Mouse (Mus musculus) liver, embryonic 14.5 days (tissue): Measurements from ENCODE around the gene Creg1. TPM values are rescaled to one million over a fixed set of nuclear protein-coding genes. Genes with fewer than 3 reads are reported as not detected.
A peak's percentile ranks its signal among the peaks of the same experiment; 100 is the strongest.

Source experiments
- ATAC-seq: fragments of 200-750 bp; cut with Nextera tagmentation; 2 replicates; pipeline ENCODE4 v1.8.0; 2017; ENCODE audit warnings: moderate number of reproducible peaks, mild to moderate bottlenecking, moderate library complexity; ENCODE audit not compliant: insufficient read depth
- DNase-seq, 3 experiments: peaks; one replicate each; pipeline ENCODE4 v3.0.0-alpha.2; 2012 to 2013; ENCODE audit warnings: low read depth in 3 of 3, low spot score in 3 of 3
- H3K27ac ChIP-seq: fragments of 300-500 bp; sonication (generic); 2 replicates; pipeline ENCODE4 v1.5.1; 2014; ENCODE audit warnings: moderate library complexity, mild to moderate bottlenecking, control low read depth, inconsistent platforms
- H3K27me3 ChIP-seq: fragments of 300-500 bp; sonication (generic); 2 replicates; pipeline ENCODE4 v1.6.1; 2014; ENCODE audit warnings: mild to moderate bottlenecking, low read length, moderate library complexity; ENCODE audit not compliant: control insufficient read depth, insufficient read depth
- H3K36me3 ChIP-seq: fragments of 300-500 bp; sonication (generic); replicated peaks from 2 replicates; pipeline ENCODE4 v1.6.1; 2014; ENCODE audit warnings: low read depth; ENCODE audit not compliant: control insufficient read depth, insufficient read depth
- H3K4me1 ChIP-seq, 2 experiments: fragments of 200-500 bp in 1 of 2; fragments of 300-500 bp in 1 of 2; sonication (generic) in 1 of 2; replicated peaks; 2 replicates each; pipeline ENCODE4 v1.6.1; 2012 to 2014; ENCODE audit warnings: antibody characterized with exemption in 1 of 2, inconsistent platforms in 1 of 2, low read length in 1 of 2; ENCODE audit not compliant: control insufficient read depth in 2 of 2, insufficient read depth in 2 of 2
- H3K4me2 ChIP-seq: fragments of 300-500 bp; sonication (generic); 2 replicates; pipeline ENCODE4 v1.6.1; 2014; ENCODE audit warnings: low read depth, mild to moderate bottlenecking, control low read depth, moderate library complexity
- H3K4me3 ChIP-seq, 2 experiments: fragments of 200-500 bp in 1 of 2; fragments of 300-500 bp in 1 of 2; sonication (generic) in 1 of 2; 2 replicates each; pipeline ENCODE4 v1.5.1; 2012 to 2014; ENCODE audit warnings: low read depth in 2 of 2, low read length in 2 of 2, mild to moderate bottlenecking in 2 of 2, control low read depth in 1 of 2, inconsistent platforms in 1 of 2, moderate library complexity in 1 of 2; ENCODE audit not compliant: insufficient read depth in 1 of 2
- H3K9ac ChIP-seq: fragments of 300-500 bp; sonication (generic); replicated peaks from 2 replicates; pipeline ENCODE4 v1.6.1; 2014; ENCODE audit warnings: mild to moderate bottlenecking, control low read depth, moderate library complexity
- H3K9me3 ChIP-seq: fragments of 300-500 bp; sonication (generic); 2 replicates; pipeline ENCODE4 v1.6.1; 2016; ENCODE audit warnings: low read length, mixed read lengths; ENCODE audit not compliant: control insufficient read depth
- CTCF ChIP-seq: IDR thresholded peaks from 2 replicates; pipeline ENCODE4 v1.5.1; 2016; ENCODE audit warnings: antibody characterized with exemption, low read depth, control low read depth
- EP300 ChIP-seq: IDR thresholded peaks from 2 replicates; pipeline ENCODE4 v1.6.1; 2016; ENCODE audit warnings: antibody characterized with exemption, low read depth
- WGBS: fragments of 180-500 bp; shearing (Covaris S2); extraction: QIAGEN DNeasy Blood & Tissue Kit; methylation state at CpG from one replicate; pipeline ENCODE4 v1.1.7; 2014; ENCODE audit not compliant: insufficient replicate concordance; 5-methylcytosine and 5-hydroxymethylcytosine counted together
- polyA plus RNA-seq, 2 experiments: library from polyadenylated mRNA; depleted of rRNA in 1 of 2; stranded (reverse) in 1 of 2; unstranded in 1 of 2; fragments of >200 nt; fragmentation: Nextera tagmentation in 1 of 2; extraction: Ambion mirVana in 1 of 2; gene quantifications; 2 replicates each; pipeline versions ENCODE4 v1.2.1 to v1.2.3; 2012 to 2014

Gene Creg1
- polyA plus RNA-seq, 2 experiments: 106 to 369 TPM

- peak overlapping the region; percentile 92 for H3K4me2 ChIP-seq
- H3K9me3 ChIP-seq: no peaks in the 10 kb centered on the region
- 11% methylated on average over 14 of the region's 14 CpGs for WGBS
- H3K9ac ChIP-seq: peak overlapping the region; percentile 36
- H3K36me3 ChIP-seq: peaks cover 8% of the 10 kb centered on the region; the same call in 1 of the 2 replicates
- DNase-seq (no peak), ATAC-seq (no peak)
- H3K4me3 ChIP-seq: peak overlapping the region; percentile 53 to 86
- TF ChIP-seq CTCF (no peak), EP300 (no peak)
- peaks cover 14 to 27% of the 10 kb centered on the region in 2 experiments for H3K4me1 ChIP-seq
- H3K27ac ChIP-seq: peak overlapping the region; percentile 38
- no peaks in the 10 kb centered on the region for H3K27me3 ChIP-seq
These were observed 472 bp upstream of the Creg1 start for GRCm38 (mm10) chr1:165762914-165763634.

DNA sequence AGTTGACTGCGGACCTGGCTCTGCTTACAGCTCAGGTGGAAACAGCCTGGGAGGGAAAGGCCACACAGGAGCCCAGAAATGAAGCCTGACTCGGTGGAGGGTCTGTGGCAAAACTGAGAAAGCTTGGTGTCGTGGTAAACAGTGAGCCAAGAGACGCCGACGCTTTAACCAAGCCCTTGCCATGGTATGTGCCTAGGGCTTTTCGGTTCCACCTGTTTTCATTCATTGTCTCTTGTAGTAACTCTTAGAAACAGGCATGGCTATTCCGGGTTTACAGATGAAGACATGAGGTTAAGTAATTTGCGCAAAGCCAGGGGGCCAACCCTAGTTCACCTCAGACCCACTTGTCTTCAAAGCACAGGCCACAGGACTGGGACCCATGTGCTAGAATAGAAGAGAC, 1.0 kb downstream of the Creg1 start:
- TF ChIP-seq CTCF: no peak
- no peak for TF ChIP-seq EP300
- H3K4me2 ChIP-seq: peak overlapping the region; percentile 92
- peak overlapping the region; percentile 97 for H3K27ac ChIP-seq
- peak overlapping the region; percentile 80 for H3K9ac ChIP-seq
- no peaks in the 10 kb centered on the region for H3K27me3 ChIP-seq
- WGBS: 21% methylated on average over 9 of the region's 9 CpGs
- no peak for ATAC-seq
- H3K36me3 ChIP-seq: peaks cover 11% of the 10 kb centered on the region
- DNase-seq: no peak
- H3K9me3 ChIP-seq: no peaks in the 10 kb centered on the region
- H3K4me3 ChIP-seq: peak overlapping the region; percentile 86 to 89
- peaks cover 17 to 39% of the 10 kb centered on the region in 2 experiments for H3K4me1 ChIP-seq

GRCm38 (mm10) chr1:165765041-165765440, 1.5 kb downstream of the Creg1 start:
- DNase-seq: no peak
- peak overlapping the region; percentile 80 for H3K9ac ChIP-seq
- ATAC-seq: no peak
- H3K27me3 ChIP-seq: no peaks in the 10 kb centered on the region
- peak overlapping the region; percentile 97 for H3K27ac ChIP-seq
- H3K4me2 ChIP-seq: peak overlapping the region; percentile 92
- no peak for TF ChIP-seq EP300
- no peak for TF ChIP-seq CTCF
- 64% methylated on average over 11 of the region's 11 CpGs for WGBS
- peaks cover 21 to 43% of the 10 kb centered on the region in 2 experiments for H3K4me1 ChIP-seq
- H3K4me3 ChIP-seq: peak overlapping the region; percentile 86 to 89
- H3K9me3 ChIP-seq: no peaks in the 10 kb centered on the region
- peaks cover 15% of the 10 kb centered on the region for H3K36me3 ChIP-seq

DNA sequence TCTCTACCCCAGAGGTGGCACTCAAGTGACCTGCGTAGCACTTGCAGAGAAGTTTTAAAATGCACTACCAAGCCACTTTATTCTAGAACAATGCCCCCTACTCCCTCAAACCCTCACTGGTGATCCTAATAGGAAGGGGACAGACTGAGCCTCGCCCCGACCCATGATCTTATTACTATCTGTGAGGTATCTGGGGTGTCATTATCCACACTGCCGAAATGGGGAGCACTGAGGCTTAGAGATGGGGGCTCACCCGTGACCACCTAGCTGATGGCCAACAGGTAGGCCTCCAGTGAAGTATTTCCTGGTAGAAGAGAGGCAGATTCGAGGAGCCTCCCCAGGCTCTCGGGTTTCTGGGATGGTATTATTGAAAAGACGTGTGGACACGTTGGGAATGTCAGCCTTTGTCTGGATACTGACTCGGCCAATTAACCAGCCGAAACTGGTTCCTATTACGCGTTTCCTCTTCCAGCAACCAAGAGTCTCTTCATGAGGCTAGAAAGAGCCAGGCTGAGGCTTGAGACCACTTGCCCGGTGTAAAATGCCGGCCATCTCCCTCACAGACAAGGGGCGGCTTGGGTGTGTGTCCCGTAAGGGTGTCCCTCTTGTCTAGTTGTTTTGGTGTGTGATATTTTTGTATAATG, 2.2 kb downstream of the Creg1 start:
- peak overlapping the region; percentile 97 for H3K27ac ChIP-seq
- TF ChIP-seq CTCF: no peak
- no peak for TF ChIP-seq EP300
- peak overlapping the region; percentile 80 for H3K9ac ChIP-seq
- H3K36me3 ChIP-seq: peaks cover 23% of the 10 kb centered on the region
- WGBS: 43% methylated on average over 17 of the region's 17 CpGs
- peaks cover 29 to 51% of the 10 kb centered on the region in 2 experiments for H3K4me1 ChIP-seq
- peak overlapping the region; percentile 86 to 89 for H3K4me3 ChIP-seq
- DNase-seq (no peak), ATAC-seq (no peak)
- H3K9me3 ChIP-seq: no peaks in the 10 kb centered on the region
- peak overlapping the region; percentile 92 for H3K4me2 ChIP-seq
- H3K27me3 ChIP-seq: no peaks in the 10 kb centered on the region

GRCm38 (mm10) chr1:165766295-165766890, 2.8 kb downstream of the Creg1 start:
- Histone ChIP-seq H3K27ac (peak overlapping the region; percentile 97), H3K4me3 (peak overlapping the region; percentile 86 to 89), H3K4me1 (peaks cover 35 to 57% of the 10 kb centered on the region in 2 experiments), H3K9ac (peak overlapping the region; percentile 80), H3K9me3 (no peaks in the 10 kb centered on the region), H3K4me2 (peak overlapping the region; percentile 92), H3K27me3 (no peaks in the 10 kb centered on the region), H3K36me3 (peaks cover 29% of the 10 kb centered on the region)
- ATAC-seq (peak; percentile 51), DNase-seq (peak; percentile 76 to 79 (median 76))
- WGBS: 20% methylated on average over 7 of the region's 7 CpGs
- peak; percentile 68 for TF ChIP-seq EP300
- no peak for TF ChIP-seq CTCF
